Mouse (Mus musculus): ENCODE measurements at regions not wholly inside any gene's neighbourhood (a gene's known extent, or its start where the extent isn't known, plus 50 kb on each side); places are given as distances from the start of the nearest gene placed in this dataset.

DNA sequence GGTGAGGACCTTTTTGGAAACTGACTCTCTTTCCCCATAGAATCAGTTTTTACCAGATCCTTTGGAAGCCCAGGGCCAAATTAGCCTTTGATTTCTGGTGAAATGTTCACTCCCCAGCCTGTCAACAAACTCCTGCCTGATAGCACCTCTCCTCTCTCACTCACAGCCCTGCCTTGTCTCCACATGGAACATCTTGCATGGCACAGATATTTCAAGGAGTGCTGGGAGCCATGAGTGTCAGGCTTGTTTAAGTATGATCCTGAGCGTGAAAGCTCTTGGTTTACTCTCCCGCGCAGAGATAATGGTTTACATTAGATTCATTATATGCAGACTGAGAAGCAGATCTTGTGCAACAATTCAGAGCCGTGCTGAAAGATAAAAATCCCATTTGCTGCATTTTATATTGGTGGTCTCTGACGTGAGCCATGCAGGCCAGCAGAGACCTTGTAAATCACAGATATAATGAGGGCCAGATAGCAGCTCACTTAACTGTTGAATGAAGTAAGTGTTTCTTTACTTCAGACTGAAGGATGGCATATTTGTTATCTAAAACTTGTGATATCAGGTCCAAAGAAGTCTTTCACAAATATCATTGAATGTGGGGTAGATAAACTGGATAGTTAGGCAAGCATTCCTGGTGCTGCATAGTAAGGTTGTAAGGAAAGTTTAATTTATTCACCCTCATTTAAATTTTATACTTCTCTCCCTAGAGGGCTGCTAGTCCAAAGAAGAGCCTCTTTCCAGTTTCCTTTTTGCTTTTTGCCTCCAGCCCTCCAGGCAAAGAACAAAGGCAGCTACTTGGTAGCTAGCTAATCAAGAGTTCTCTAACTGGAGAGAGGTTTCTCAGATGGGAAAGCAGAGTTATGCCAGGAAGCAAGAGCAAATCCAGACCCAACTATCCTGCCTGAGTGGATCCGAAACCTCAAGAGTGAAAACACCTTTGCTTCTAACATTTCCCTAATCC, 81.8 kb downstream of the Tbx18 start:
- no peak for DNase-seq

DNA sequence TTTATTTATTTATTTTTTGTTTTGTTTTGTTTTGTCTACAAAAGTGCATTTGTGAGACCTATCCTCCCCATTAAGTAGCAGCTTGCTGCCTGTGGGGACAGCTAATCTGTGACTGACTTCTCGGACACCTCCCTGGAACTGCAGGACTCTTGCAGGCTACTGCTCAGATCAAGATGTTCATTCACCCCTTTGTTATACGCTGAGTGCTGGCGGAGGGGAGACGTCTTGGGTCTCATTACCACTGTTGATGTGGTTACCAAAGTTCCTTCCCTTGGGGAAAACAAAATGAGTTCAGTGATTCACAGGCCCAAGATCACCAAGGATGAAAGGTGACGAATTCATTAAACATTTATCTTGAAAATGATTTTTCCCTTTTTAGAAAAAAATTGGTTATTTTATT, 82.7 kb downstream of the Tbx18 start:
- DNase-seq: no peak

DNA sequence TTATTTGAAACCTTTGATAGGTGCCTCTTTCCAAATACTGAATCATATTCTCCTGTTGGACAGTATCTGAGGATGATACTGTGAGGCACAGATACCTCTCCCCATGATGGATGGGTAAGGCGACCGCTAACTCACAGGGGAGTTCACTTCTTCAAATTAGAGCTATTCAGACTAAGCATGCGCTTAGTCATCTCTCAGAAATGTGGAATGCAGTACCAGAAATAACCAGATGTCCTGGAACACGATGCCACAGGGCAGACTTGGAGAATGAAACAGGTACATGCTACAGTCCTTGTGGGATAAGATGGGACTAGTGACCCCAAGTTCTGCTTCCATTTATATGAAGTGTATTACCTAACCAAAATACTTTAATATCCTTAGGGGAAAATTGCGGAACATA, 86.0 kb downstream of the Tbx18 start:
- DNase-seq: no peak

DNA sequence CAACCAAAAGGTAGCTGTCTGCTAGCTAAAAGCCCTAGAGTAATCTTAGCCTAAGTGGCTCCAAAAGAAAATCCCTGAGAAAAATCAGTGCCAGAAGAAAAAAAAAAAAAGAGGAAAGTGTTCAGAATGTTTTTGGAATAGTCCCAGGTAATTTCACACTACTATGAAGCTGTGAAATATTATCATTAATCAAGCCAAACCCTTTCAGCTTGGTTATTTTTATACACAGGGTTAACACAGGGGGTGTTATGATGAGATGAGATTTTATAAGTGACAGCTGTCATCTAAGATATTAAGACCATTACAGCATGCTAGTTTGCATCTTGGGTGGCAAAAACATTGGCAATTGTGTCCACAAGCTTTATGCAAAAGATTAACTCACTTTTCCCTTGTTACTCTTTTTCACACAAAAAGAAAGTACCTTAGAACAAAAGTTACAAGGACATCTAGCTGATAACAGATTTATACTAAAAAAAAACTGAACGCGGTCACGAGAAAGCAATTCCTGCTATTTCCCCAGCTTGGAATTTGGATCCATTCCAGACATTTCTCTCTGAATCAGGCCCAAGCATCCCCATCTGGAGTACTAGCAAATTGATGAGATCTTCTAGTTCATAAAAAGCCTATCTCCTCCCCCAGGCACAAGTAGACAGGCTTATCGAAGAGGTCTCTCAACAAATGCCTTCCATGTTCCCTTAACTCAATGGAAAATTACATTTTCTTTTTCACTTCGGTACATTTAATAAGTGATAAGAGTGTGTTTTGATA, 97.0 kb downstream of the Tbx18 start:
- DNase-seq: no peak

DNA sequence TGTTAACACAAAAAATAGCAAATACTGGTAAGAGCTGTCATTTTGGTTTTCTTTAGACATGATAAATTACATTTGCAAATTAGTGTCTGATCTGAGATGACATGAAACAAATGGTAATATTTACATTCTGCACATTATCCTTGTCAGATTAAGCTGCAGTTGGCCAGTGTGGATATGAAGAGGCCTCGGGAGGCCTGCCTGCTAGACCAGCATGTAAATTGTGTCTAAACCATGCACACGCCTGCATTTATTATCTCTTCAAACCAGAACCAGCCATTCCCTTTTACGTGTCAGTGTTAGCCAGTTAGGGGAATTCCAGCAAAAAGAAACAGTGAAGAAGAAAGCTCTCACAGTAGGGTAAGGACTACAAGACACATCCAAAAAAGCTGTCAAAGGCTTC, 104.6 kb downstream of the Tbx18 start:
- DNase-seq: no peak

DNA sequence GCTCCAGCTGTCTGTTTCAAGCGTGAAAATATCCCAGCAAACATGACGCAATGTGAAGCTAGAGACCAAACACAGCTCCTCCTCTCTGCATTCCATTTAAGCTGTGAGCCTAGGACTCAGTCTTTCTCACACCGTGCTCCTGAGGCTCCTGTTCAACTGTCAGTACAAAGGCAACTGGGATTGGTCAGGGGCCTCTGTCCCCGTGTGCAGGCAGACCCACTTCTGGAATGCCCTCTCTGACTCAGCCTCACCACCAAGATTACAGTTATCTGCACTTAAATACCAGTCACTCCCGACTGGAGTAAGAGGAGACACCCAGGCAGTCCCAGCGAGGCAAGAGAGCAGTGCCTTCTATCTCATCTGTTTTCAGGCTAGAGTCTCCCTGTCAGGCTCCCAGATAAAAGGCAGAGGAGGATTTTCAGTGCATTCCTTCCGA, 112.8 kb downstream of the Tbx18 start:
- DNase-seq: no peak

DNA sequence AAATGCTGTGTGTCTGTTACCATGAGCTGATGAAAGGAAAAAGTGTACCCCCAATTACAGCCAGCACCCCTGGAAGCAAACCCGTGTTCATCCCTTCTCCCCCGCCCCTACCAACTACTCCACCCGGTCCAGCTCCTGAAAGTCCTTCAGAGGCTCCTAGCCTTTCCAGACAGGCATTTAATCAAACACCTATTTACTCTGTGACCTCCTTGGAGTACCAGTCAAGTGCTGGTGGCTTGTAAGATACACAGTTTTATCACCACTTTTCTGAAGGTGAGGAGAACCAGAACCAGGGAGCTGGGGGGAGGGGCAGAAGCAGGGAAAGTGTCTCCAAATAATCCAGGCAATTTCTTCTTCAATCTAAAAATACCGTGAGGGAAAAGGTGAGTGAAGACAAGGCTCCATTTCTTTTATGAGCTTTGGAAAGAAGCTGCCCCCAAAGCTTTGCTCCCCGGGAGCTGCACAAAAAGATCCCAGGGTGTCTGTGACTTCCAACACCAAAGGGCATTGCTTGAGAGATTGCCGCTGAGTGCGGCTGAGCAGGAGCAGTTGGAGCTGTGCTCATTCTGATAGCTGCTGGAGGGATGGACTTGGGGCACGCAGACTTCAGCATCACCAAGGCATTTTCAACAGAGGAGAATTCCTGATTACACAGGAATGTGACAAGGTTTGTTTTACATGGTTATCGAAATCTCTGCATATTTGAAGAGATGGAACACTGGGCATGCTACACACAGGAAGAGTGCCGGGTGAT, 123.0 kb downstream of the Tbx18 start:
- DNase-seq: no peak

DNA sequence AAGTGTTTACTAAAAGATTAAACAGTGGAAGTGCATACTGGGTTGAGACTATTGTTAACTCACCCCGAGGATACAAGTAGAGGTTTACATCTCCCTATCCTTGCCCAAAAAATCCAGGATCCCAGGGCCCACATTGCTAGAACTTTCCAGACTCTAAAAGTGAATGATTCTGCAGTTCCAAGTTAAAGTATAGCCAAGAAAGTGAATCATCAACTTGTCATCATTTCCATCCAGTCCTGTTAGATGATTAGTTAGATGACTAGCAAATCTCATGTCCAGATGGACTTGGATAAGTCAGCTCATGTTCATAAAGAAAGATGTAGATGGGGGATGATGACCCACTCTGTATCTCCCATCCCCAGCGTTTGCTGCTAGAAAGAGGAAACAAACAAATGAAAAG, 155.5 kb downstream of the Tbx18 start:
- DNase-seq: no peak

DNA sequence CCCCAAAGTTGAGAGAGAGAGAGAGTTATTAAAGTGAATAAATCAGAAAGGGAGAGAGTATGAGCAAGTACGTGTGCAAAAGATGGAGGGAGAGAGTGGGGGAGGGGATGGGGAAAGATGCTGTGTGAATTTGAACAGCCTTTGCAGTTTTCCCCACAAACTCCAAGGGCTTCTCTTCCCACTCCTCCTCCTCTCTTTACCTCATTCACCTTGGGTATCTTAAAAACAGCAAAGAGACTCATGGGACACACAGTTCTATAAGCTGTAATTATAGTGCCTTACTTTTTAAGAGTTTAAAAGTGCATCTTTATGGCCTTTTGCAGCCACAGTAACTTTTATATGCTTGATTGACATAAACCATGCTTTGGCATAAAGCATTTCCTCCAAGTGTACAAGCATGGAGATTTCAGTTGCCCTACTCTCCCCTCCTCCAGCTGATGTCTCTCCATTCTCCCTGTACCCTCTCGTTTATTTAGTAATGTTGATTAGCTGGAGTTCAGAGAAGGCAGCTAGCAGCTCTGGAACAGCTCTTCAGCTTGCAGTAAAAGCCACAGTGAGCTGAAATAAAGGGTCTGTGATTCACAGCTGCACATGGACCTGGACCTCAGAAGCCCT, 156.7 kb downstream of the Tbx18 start:
- DNase-seq: no peak

DNA sequence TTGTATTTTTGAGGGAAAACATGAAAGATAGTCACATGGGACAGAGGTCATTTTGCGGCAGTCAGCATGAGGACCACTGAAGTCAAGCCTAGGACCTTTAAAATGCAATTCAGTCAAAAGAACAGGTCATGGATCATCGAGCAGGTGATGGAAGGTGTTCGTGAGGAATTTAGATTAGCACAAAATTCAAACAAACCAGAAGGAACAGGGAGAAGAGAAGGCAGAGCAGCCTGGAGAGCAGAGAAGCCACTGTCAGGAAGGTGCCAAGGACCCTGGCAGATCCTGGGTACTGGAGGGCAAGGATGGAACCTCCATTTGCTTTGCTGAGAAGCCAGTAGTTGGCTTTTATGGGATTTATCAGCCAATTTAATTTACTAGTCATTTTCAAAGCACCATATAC, 167.8 kb downstream of the Tbx18 start:
- DNase-seq: no peak

DNA sequence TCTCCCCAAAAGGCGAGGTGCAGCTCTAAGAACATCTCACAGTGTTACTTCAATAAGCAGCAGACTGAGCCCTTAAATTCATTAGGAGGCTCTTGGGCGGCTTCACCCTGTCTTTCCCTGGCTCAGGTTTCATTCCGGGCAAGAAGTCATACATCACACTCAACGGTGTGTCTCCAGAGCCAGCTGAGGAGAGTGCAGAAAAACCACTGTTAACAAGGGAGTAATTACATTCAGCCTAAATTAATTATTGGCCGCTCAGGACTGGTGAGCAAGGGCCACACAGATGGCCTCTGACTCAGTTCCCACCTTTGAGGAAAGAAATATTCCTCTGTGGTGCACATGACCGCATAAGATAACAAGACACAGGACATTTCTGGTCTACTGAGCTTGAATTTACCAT, 168.3 kb downstream of the Tbx18 start:
- DNase-seq: no peak

DNA sequence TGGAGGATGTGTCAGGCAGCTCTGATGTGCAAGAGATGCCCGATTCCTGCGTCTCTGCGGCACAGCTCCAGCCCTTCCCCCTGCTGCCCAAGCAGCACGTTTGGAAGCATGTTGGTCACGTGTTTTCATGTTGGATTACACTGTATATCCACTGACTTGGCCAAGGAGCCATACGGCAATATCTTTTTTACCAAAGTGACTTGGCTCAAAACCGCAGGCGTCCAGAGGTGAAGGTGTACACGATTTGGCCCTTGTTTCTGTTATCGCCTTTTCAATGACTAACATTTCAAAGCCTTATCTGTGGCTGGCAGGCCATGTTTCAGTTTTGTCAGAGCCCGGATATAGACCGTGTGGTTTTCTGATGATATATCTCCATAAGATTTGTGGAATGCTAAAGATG, 173.2 kb downstream of the Tbx18 start:
- no peak for DNase-seq

DNA sequence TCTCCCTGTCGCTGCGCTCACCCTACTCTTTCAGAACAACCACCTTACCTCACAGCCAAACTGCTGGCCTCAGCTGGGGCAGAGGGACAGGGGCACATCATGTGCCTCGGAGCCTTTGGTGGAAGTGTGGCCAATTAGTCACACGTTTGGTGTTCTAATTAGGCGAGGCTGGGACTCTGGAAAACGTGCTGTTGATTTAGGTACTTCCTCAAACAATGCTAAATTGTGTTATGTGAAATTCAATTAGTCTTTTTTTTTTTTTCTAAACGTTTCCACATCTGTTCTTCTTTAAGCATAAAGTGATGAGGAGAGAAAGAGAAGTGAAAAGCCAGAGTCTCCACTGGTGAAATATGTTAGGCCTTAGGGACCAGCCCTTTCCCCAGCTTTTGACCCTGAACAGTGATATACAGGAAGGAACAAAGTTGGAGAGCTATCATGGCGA, 174.1 kb downstream of the Tbx18 start:
- no peak for DNase-seq

DNA sequence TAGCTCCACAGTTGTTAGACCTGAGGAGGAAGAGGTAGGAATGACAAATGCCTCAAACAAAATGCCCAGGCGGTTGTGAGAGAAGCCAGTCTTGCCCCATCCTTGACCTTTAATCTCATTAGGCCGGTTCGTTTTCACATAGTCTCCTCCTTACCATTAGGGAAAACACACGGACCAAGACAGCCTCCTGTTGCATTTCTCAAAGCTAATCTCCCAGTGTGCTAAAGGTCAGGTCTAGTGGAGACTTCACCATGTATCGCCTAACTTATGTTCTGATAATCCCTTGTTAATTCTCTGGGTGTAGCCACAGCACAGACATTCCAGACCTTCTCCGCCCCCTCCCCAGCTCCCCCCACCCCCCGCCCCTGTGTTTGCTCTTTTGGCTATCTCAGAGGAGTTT, 174.5 kb downstream of the Tbx18 start:
- no peak for DNase-seq

DNA sequence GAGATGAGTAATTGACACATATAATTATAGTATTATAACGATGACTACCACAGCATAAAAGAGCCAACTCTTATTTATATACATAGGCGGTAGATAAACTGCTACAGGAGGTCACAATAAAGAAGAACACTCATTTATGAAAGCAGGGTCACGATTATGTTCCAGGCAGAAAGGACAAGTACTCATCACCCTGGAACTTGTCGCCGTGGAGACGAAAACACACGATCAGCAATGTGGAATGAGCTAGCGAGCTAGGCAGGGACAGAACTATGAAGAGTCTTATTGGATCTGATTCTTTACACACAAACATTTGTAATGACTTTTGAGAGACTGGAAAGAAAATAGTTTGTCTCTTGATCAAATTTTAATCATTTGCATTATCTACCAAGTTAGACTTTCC, 197.9 kb downstream of the Tbx18 start:
- DNase-seq: no peak

DNA sequence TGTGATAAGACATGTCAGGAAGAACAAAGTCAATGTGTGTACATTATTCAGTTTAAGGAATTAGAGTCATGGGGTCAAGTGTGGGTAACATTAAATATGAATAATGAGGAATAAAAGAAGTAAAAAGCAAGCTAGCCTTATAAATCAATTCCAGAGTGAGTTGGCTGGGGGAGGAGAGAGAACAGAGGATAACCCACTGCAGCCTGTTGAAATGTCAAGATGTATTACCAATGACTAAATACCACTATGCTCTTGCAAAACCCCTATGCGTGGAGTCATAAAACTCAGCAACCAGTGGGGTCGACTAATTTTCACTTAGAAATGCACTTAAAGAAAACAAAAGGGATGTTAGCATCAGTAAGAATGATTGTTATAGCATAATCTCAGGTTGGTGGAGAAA, 201.2 kb downstream of the Tbx18 start:
- no peak for DNase-seq

DNA sequence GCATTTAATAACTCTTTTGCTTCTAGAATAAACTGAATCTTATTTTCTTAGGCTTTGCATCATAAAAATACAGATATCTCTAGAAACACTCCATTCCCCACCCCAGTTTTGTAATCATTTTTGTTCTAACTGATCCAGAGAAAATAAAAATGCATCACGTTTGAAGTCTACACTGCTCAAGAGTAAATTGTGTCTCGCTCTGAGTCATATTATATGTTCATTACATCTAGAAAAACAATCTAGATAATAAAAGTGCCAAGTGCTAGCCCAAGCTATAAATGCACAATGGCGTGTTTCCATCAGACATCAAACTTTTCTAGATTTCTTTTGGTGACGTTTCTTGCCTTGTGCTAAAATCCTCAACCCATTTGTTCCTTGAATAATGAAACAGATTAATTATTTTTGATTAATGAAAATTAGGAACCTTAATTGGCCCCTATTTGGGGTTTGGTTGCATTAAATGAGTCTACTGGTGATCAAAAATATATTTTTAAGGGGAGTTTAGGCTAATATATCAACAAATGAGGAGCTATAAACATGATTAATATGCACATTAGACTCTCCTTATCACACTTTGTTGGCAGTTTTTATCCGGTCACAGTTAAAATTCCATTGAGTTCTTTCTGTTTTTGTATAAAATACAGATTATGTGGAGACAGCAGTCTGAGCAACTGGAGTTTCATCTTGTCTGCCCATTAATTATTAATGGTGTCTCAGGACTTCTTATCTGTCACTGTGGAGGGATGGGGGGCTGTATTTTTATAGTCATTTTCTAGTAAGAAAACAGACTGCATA, 206.0 kb downstream of the Tbx18 start:
- DNase-seq: no peak

DNA sequence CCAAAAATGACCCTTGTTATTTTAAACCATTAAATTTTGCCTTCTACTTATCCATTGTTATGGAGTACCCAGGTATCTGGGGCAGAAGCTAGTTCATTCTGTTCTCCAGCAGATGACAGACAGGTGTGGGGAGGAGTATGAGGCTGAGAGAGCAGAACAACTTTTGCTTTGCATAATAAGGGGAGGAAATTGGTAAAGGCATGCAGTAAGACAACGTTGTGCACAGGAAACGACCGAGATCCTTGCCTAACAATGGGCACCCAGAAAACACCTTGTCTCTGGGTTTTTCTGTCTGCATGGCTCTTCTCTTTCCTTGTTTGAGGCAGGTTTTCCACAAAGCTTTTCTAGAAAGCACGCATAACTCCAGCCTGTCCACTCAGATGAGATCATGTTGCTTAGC, 220.4 kb downstream of the Tbx18 start:
- DNase-seq: no peak

DNA sequence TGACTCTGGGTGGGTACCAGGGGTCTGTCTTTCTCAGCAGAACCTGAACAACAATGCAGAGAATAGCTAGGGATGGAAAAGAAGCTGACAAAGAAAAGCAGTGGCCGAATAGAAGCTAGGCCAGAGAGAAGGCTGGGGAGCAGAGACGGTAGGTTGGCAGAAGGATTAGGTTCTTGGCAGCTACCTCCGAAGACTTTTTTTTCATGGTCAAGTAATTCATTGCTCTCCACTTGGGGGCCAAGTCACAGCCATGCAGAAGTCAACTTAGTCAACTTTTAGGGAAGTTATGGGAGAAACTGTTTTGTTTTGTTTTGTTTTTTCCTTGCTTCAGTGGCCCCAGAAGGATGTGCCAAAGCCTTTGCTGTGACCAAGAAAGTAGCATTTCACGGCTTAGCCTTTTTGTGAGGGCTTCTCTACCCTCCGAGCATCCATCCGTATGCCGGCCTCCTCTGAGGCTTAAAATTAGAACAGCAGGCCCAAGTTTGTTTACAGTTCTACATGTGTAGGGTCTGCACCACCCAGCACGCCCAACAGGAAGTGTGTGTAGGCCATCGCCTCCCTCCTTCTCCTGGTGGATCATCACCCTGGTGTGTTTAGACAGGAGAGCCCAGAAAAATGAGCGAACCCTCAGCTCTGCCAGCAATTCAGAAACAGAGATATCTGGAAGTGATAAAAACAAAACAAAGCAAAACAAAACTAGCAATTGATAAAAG, 226.2 kb downstream of the Tbx18 start:
- no peak for DNase-seq

DNA sequence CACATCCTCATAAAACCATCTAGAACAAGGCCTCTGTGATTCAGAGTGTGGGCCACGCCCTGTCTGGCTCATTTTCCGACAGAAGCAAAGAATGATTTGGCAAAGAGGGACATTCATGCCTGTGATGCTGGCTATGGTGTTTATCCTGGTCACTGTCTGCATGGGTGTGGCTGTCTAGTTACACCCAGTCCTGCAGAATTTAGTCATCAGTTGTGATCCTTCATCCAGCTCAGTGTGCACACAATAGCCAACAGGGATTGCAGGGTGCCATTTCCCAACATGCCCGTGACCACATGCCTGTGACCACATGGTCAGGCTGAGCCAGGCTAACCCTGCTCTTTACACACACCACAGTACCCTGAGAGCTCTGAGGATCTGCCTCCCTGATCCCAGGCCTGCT, 208.8 kb upstream of the Cep162 start:
- peak; percentile 1 for DNase-seq

DNA sequence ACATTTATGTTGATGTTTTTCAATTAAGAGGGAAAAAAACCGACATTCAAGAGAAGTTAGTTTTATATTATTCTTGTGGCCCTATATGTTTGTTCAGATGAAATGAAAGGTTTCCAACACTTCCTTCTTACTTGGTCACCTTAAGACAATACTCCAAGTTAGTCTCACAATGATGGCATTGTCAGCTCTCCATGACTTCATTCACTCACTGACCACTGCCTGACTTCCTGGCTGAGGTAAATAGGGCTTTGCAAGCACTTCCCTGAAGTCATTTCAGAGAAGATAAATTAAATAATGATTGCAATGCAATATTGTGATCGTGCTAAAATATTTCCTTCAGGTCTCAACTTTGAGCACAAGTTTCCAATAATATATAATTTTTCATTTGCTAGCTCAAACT, 197.9 kb upstream of the Cep162 start:
- DNase-seq: no peak
